Mouse (Mus musculus) neural tube, embryonic 14.5 days (tissue): ENCODE measurements around the gene Dnajb6. TPM values are rescaled to one million over a fixed set of nuclear protein-coding genes. Genes with fewer than 3 reads are reported as not detected.

Experiments
- ATAC-seq: fragments of 200-750 bp; cut with Nextera tagmentation; 2 replicates; pipeline ENCODE4 v1.8.0; 2017; ENCODE audit warnings: low read depth, mild to moderate bottlenecking, moderate TSS enrichment, moderate library complexity
- H3K27ac ChIP-seq: fragments of 300-500 bp; sonication (generic); 2 replicates; pipeline ENCODE4 v1.5.1; 2014; ENCODE audit warnings: low read depth, mild to moderate bottlenecking, control low read depth, low read length, moderate library complexity, mixed read lengths
- H3K27me3 ChIP-seq: fragments of 300-500 bp; sonication (generic); 2 replicates; pipeline ENCODE4 v1.6.1; 2014; ENCODE audit warnings: low read length; ENCODE audit not compliant: control insufficient read depth, insufficient read depth
- H3K36me3 ChIP-seq: fragments of 300-500 bp; sonication (generic); 2 replicates; pipeline ENCODE4 v1.6.1; 2014; ENCODE audit warnings: low read length, mixed read lengths; ENCODE audit not compliant: control insufficient read depth, insufficient read depth
- H3K4me1 ChIP-seq: fragments of 300-500 bp; sonication (generic); 2 replicates; pipeline ENCODE4 v1.6.1; 2014; ENCODE audit warnings: low read length; ENCODE audit not compliant: control insufficient read depth, insufficient read depth
- H3K4me2 ChIP-seq: fragments of 300-500 bp; sonication (generic); 2 replicates; pipeline ENCODE4 v1.6.1; 2014; ENCODE audit warnings: mild to moderate bottlenecking, low read depth, low read length, control low read depth
- H3K4me3 ChIP-seq: fragments of 300-500 bp; sonication (generic); 2 replicates; pipeline ENCODE4 v1.5.1; 2014; ENCODE audit warnings: low read depth, low read length, control low read depth, mixed read lengths
- H3K9ac ChIP-seq: fragments of 300-500 bp; sonication (generic); replicated peaks from 2 replicates; pipeline ENCODE4 v1.6.1; 2014; ENCODE audit warnings: low read depth, mild to moderate bottlenecking, control low read depth, low read length, mixed read lengths
- H3K9me3 ChIP-seq: fragments of 300-500 bp; sonication (generic); 2 replicates; pipeline ENCODE4 v1.6.1; 2016; ENCODE audit warnings: low read length; ENCODE audit not compliant: control insufficient read depth
- WGBS: fragments of 180-500 bp; shearing (Covaris S2); extraction: QIAGEN DNeasy Blood & Tissue Kit; methylation state at CpG from one replicate; pipeline ENCODE4 v1.1.7; 2014; 5-methylcytosine and 5-hydroxymethylcytosine counted together
- polyA plus RNA-seq: library from polyadenylated mRNA; unstranded; fragments of >200 nt; fragmentation: Nextera tagmentation; extraction: Ambion mirVana; gene quantifications from 2 replicates; pipeline ENCODE4 v1.2.1, GENCODE M21; 2014

Gene Dnajb6
- polyA plus RNA-seq = 309 and 311 TPM in 2 replicates

GRCm38 (mm10) chr5:29735557-29736061 lies at the start of gene Dnajb6, which contains the start of gene Gm5129:
Dnajb6 (plus strand) TSS chr5:29735688.
Gm5129 (minus strand) TSS chr5:29735936.
- Histone ChIP-seq H3K27me3 (no peaks in the 10 kb centered on the region), H3K4me1 (peaks cover 16% of the 10 kb centered on the region; the same call in 1 of the 2 replicates), H3K4me3 (peak within 1 kb of the TSS; percentile 89), H3K4me2 (peak within 1 kb of the TSS; percentile 92), H3K9me3 (no peaks in the 10 kb centered on the region), H3K36me3 (no peaks in the 10 kb centered on the region), H3K27ac (peak within 1 kb of the TSS; percentile 83), H3K9ac (peak within 1 kb of the TSS; percentile 77)
- ATAC-seq = peak; percentile 99
- under 1% methylated on average over 46 of the region's 46 CpGs for WGBS

- H3K27me3 ChIP-seq = no peaks in the 10 kb centered on the region
- H3K4me3 ChIP-seq = no peak overlapping the region
- no peaks in the 10 kb centered on the region for H3K9me3 ChIP-seq
- H3K4me2 ChIP-seq = no peak overlapping the region
- ATAC-seq = peak; percentile 89
- no peaks in the 10 kb centered on the region for H3K4me1 ChIP-seq
- no peak overlapping the region for H3K9ac ChIP-seq
- H3K36me3 ChIP-seq = no peaks in the 10 kb centered on the region
- 54% methylated on average over 3 of the region's 3 CpGs for WGBS
- no peak overlapping the region for H3K27ac ChIP-seq
Measured at GRCm38 (mm10) chr5:29687671-29688070, 47.8 kb upstream of the Dnajb6 start.

GRCm38 (mm10) chr5:29688352-29688751 lies 47.1 kb upstream of the Dnajb6 start:
- no peaks in the 10 kb centered on the region for H3K36me3 ChIP-seq
- H3K4me2 ChIP-seq = no peak overlapping the region
- H3K4me1 ChIP-seq = no peaks in the 10 kb centered on the region
- 72% methylated on average over 7 of the region's 7 CpGs for WGBS
- ATAC-seq = no peak
- H3K9me3 ChIP-seq = no peaks in the 10 kb centered on the region
- no peaks in the 10 kb centered on the region for H3K27me3 ChIP-seq
- H3K27ac ChIP-seq = no peak overlapping the region
- H3K4me3 ChIP-seq = no peak overlapping the region
- no peak overlapping the region for H3K9ac ChIP-seq

GRCm38 (mm10) chr5:29698493-29698892 lies 37.0 kb upstream of the Dnajb6 start:
- Histone ChIP-seq H3K27me3 (no peaks in the 10 kb centered on the region), H3K4me2 (no peak overlapping the region), H3K9me3 (no peaks in the 10 kb centered on the region), H3K27ac (no peak overlapping the region), H3K36me3 (no peaks in the 10 kb centered on the region), H3K9ac (no peak overlapping the region), H3K4me1 (no peaks in the 10 kb centered on the region), H3K4me3 (no peak overlapping the region)
- WGBS = 88% methylated on average over 4 of the region's 4 CpGs
- no peak for ATAC-seq

- Histone ChIP-seq H3K4me1 (no peaks in the 10 kb centered on the region), H3K9me3 (no peaks in the 10 kb centered on the region), H3K9ac (no peak overlapping the region), H3K27ac (no peak overlapping the region), H3K27me3 (no peaks in the 10 kb centered on the region), H3K4me3 (no peak overlapping the region), H3K4me2 (no peak overlapping the region), H3K36me3 (no peaks in the 10 kb centered on the region)
- no peak for ATAC-seq
- 93% methylated on average over 2 of the region's 2 CpGs for WGBS
Measured at GRCm38 (mm10) chr5:29699520-29700202, 35.8 kb upstream of the Dnajb6 start.

- Histone ChIP-seq H3K4me2 (no peak overlapping the region), H3K27me3 (no peaks in the 10 kb centered on the region), H3K9me3 (no peaks in the 10 kb centered on the region), H3K4me1 (no peaks in the 10 kb centered on the region), H3K4me3 (no peak overlapping the region), H3K27ac (no peak overlapping the region), H3K9ac (no peak overlapping the region), H3K36me3 (no peaks in the 10 kb centered on the region)
- ATAC-seq = no peak
- WGBS = 90% methylated on average over 4 of the region's 4 CpGs
Measured at GRCm38 (mm10) chr5:29707241-29707640, 28.2 kb upstream of the Dnajb6 start.

GRCm38 (mm10) chr5:29708258-29708657 lies 27.2 kb upstream of the Dnajb6 start:
- ATAC-seq = no peak
- Histone ChIP-seq H3K36me3 (no peaks in the 10 kb centered on the region), H3K9me3 (no peaks in the 10 kb centered on the region)

GRCm38 (mm10) chr5:29711631-29712030 lies 23.9 kb upstream of the Dnajb6 start:
- Histone ChIP-seq H3K36me3 (no peaks in the 10 kb centered on the region), H3K27me3 (no peaks in the 10 kb centered on the region), H3K4me2 (no peak overlapping the region), H3K4me3 (no peak overlapping the region), H3K27ac (no peak overlapping the region), H3K4me1 (no peaks in the 10 kb centered on the region), H3K9ac (no peak overlapping the region), H3K9me3 (no peaks in the 10 kb centered on the region)
- ATAC-seq = no peak

More at GRCm38 (mm10) chr5:29708258-29708657, 27.2 kb upstream of the Dnajb6 start:
- Histone ChIP-seq H3K27ac (no peak overlapping the region), H3K4me3 (no peak overlapping the region), H3K4me2 (no peak overlapping the region), H3K4me1 (no peaks in the 10 kb centered on the region), H3K27me3 (no peaks in the 10 kb centered on the region), H3K9ac (no peak overlapping the region)
- 11% methylated on average over 5 of the region's 5 CpGs for WGBS

GRCm38 (mm10) chr5:29712906-29713305 lies 22.6 kb upstream of the Dnajb6 start:
- 47% methylated on average over 1 of the region's 1 CpGs for WGBS
- Histone ChIP-seq H3K9me3 (no peaks in the 10 kb centered on the region), H3K9ac (no peak overlapping the region), H3K4me2 (no peak overlapping the region), H3K36me3 (no peaks in the 10 kb centered on the region), H3K4me1 (no peaks in the 10 kb centered on the region), H3K27ac (no peak overlapping the region), H3K4me3 (no peak overlapping the region), H3K27me3 (no peaks in the 10 kb centered on the region)
- ATAC-seq = no peak
